Mouse (Mus musculus) lung, postnatal 25 days (tissue): ENCODE data around the gene Itprip.
"Not testable (repeated sequence)": the region's sequence is repeated elsewhere in the genome, so short reads cannot be mapped to it uniquely, and the experiment has no call there.

Experiments
- DNase-seq: peaks from one replicate; pipeline ENCODE4 v3.0.0; 2022; ENCODE audit warnings: low spot score

Gene Itprip

DNA sequence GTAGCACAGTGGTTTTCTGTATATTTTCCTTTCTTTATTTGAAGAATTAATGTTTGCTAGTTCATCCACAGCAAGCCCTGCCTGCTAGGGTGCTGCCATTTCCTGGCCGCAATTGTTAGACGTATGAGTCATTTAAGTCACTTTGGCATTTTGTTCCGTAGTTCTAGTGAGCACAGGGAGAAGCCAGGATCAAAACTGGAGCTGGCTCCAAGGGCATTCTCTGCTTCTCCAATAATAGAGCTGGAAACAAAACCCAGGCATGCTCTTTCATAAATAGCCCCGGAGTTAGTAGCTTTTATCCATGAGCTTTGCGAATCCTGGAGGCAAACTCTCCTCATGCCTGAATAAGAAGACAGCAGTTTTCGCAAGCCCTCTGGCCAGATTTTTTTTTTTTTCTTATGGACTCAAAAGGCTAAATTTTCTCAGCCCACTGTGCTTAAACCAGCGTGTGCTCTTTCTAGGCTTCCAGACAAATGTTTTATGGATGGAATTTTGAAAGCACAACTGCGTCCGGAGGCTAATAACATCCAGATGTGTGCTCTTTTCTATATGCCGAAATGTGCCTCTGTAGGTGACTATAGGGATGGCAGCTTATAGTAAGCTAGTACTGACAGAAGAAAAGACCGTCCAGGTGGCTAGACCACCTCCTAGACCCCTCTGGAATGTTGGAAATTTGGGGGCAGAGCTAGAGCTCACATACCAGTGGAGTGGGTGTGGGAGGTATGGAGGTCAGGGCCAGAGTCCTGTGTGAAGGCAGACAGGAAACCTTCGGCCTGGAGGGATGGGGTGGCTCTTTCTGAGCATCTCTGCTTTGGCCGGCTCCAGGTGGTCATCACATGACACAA is 64.9 kb downstream of the Itprip start:
- DNase-seq: no peak

DNA sequence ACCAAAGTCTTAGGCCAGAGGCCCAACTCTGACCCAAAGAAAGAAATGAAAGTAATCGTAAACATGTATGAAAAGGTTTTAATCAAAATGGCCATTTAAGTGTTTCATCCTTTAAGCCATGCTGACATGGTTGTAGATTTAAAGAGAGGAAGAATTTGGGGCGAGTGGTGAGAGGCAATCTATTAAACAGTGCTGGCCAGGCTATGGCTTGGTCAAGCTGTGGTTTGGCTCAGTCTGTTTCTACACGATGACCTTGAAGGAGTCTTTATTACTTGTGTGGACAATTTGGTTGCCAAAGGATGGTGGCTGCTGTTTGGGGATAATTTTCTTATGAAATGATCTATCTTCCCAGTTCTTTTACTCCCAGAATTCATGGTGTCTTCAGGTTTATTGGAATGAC is 66.0 kb downstream of the Itprip start:
- no peak for DNase-seq

DNA sequence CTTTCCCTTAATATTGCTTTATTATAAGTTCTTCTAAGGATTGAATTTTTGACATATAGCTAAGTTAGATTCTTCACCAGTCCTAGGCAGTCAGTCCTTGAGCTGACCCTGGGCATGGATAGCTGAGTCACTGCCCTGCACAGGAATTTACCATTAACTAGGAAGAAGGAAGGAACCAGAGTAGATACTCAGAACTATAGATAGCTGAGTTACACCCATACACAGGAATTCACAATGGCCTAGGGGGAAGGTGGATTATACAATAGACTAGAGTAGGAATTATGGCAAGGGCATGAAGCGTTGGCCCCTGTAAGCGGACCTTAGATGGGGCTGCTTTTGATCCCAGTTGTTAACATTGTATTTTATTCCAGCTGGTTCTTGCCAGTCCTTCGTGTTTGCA is 67.0 kb downstream of the Itprip start:
- not testable (repeated sequence) for DNase-seq

DNA sequence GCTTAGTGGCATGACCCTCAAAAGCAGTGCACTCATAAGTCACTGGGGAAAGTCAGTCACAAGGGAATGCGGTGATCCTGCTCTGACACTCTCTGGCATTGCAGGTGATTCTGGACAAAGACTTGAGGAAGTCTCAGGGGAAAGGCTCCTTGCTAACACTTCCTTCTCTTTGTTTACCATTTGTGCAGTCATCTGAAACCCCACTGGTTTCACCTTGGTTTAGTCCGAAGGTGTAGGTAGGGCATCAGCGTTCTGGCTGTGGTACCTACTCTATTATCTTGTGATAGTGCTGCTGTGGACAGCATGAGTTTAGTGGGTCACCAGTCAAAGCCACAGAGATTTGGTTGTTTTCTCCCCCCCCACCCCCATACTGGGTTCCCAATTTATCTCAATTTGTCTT is 69.4 kb downstream of the Itprip start:
- DNase-seq: no peak
